Mouse (Mus musculus) layer of hippocampus, adult 8-10 months (tissue): ENCODE measurements around the gene Vrk3. TPM values are rescaled to one million over a fixed set of nuclear protein-coding genes. Genes with fewer than 3 reads are reported as not detected.

Source experiments
- DNase-seq, 2 experiments: peaks; one replicate each; pipeline ENCODE4 v3.0.0; 2022; ENCODE audit warnings: low spot score in 2 of 2
- total RNA-seq, 4 experiments: library from RNA; stranded (reverse); gene quantifications; 2 replicates each; pipeline ENCODE4 v1.2.4; 2022

Gene Vrk3
- total RNA-seq, 4 experiments from 2014 or later: 27.7 to 34.6 (median 33.7) TPM

DNA sequence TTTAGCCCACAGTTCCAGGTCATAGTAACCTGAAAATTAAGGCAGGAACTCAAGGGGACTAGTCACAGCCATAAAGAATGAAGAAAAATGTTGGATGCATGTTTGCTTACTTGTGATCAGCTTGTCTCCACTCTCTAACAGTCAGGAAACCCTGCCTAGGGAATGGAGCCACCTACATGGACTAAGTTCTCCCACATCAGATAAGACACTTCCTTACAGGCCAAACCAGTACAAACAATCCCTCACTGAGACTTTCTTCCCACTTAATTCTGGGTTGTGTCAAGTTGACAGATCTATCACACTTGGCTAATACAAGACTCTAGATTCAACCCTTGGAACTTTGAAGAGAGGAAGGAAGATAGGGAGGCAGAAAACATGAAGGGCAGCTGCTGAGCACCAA, 12.2 kb downstream of the Vrk3 start:
- no peak for DNase-seq

- no peak for DNase-seq
These were observed 19.9 kb downstream of the Vrk3 start for GRCm38 (mm10) chr7:44768129-44768528.

DNA sequence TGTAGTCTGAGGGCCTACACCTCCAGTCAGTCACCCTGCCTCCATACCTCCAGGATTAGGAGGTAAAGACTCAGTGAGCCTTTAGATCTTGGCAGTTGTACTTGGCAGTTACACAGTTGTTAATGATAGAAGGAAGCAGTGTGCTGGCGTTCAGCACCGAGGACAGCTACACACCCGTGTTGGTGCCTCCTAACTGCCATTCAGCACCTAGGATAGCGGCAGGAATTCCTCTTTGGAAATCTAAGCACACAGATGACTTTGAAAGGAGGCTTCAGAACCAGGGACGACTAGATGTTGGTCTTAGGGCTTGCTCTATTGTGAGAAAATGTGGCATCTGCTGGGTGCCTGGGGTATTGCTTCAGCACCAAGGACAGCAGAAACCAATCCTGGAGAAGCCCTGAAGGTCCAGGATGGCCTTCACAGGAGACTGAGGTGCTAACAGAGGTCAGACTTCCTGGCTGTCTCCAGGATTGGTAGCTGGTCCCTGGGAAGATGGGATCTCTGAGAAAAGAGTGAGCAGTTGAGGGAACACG, 21.9 kb downstream of the Vrk3 start:
- DNase-seq: no peak

DNA sequence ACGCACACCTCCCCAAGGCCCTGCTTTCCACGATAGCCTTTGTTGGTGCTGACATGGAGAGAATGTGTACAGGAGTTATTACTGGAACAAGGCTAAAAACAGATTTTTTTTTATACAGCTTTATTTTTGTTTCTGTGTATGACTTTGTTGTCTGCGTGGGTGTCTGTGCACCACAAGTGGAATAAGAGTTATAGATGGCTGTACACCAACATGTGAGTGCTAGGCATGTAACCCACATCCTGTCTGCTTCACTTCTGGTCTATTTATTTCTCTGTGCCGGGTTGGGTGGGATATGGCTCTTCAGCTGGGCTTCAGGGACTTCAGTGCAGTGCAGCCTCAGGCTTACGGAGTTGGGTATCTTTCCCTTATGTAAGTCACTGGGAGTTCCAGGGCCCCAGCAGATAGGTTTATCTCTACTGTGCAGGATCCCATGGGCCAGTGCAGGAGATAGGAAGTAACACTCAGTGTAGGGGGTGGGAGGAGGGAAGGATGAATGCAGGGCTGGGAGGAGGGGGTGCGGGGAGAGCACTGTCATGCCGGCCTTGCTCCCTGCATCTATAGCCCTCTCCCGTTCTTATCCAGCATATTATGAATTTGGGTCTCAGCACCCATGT, 24.5 kb downstream of the Vrk3 start:
- DNase-seq: no peak

- no peak for DNase-seq
These were observed 28.8 kb downstream of the Vrk3 start for GRCm38 (mm10) chr7:44776849-44777498.

DNA sequence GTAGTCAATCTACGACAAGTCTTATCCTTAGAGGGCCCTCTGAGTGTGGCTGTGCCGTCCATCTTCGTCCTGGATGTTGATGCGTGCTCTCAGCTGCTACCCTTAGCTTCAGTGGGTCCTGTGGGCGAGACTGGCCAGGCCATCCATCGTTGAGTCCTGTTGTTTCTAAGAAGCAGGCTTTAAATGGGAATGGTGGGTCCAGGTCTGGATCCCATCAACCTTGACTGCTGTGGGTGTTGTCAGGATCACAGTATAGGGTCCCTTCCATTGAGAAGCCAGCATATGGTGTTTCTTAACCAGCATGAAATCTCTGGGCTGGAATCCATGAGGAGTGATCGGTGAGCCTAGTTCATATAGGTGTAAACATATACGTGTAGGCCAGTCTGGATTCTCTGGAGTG, 31.9 kb downstream of the Vrk3 start:
- DNase-seq: no peak

GRCm38 (mm10) chr7:44789531-44789930, 41.3 kb downstream of the Vrk3 start:
- no peak for DNase-seq

DNA sequence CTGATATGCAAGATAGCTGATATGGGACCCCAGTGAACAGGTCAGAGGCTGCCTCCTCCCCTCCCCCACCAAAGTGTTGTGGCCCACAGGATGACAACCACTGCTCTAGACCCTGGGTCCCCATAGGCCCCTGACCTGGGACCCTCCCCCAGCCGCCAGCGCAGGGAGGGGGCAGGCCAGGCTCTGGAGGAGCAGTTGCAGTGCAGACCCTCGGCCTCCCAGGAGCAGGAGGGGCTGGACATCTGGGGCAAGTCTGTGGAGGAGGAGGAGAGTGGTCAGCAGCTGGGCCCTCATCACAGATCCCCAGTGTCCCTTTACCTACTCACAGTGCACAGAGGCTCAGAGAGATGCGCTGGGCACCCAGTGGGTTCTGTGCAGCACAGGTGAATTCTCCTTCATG, 41.9 kb downstream of the Vrk3 start:
- DNase-seq: no peak

DNA sequence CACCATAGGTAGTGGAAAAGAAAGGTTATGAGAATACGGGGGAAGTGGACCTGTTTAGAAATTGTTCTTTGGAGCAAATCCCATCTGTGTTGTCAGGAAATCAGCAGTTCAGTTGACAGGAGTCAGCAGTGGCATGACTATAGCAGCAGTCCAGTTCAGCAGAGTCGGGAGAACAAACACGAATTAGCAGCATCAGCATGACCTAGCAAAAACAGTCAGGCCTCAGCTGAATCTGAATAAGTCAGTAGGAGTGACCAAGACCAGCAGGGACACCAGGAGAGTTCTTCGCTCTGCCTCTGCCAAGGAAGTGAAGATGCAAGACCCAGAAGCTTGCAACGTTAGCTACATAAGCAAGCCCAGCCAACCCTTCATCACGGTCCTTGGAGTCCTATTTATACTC, 44.6 kb downstream of the Vrk3 start:
- no peak for DNase-seq

GRCm38 (mm10) chr7:44808927-44809326, 60.7 kb downstream of the Vrk3 start:
- peak in 1 of 2 experiments; percentile 0 for DNase-seq

DNA sequence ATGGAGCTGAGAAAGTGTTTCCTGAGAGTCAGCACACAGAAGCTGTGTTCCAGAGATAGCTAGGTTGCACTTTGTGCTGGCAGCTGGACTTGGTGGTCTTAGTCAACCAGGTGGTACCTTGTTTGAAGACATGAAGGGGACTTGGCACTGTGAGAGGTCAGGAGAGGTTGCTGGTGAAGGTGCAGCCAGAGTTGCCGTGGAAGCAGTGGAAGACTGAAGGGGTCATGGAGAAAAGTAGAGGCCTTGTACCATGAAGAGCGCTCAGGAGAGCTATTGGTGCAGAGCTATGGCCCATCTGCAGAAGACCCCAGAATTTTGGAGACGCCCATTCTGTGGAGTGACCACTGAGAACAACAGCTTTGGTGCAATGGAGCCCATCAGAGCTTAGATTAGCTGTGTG, 61.3 kb downstream of the Vrk3 start:
- DNase-seq: peak in 1 of 2 experiments; percentile 1

DNA sequence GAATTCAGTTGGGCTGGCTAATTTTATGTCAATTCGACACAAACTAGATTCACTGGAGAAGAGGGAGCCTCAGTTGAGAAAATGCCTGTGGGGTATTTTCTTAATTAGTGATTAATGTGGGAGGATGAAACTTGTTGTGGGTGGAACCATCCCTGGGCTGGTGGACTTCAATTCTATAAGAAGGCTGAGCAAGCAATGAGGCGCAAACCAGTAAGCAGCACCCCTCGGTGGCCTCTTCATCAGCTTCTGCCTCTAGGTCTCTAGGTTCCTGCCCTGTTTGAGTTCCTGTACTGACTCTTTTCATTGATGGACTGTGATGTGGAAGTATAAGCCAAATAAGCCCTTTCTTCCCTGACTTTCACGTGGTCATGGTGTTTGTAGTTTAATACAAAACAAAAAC, 62.2 kb downstream of the Vrk3 start:
- no peak for DNase-seq

DNA sequence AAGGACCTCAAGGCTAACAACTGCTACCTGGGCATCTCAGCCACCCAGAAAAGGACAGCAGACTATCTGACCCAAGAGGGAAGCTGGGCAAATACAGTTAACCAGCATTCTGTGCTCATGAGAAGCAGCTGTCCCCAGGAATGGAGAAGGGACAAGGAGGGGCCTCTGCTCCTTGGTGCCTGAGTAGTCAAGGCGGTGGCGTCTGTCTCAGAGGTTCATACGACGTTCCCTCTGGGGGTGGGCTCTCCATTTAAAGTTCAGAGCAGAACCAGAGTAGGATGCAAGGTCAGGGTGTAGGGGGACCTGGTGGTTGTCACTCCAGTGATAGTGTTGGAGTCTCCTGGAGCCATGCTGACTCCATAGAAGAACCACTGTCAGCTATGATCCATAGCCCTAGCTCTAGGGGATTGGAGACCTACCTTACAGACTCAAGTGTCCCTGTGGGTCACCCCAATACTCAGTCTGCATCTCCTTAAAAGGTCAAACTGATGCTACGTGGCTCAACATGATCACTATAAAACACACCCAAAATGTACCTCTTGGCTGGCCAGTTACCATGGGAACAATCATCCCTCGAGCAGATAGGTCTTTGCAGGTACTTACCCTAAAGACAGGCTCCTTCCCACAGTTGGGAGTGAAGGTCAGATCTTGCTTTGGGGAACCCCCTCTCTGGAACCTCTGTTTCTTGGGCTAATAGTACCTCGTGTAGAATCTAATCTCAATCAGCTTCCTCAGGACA, 62.8 kb downstream of the Vrk3 start:
- DNase-seq: peak in 1 of 2 experiments; percentile 1

- peak in 1 of 2 experiments; percentile 2 for DNase-seq
These were observed 64.6 kb downstream of the Vrk3 start for GRCm38 (mm10) chr7:44812651-44813325.

DNA sequence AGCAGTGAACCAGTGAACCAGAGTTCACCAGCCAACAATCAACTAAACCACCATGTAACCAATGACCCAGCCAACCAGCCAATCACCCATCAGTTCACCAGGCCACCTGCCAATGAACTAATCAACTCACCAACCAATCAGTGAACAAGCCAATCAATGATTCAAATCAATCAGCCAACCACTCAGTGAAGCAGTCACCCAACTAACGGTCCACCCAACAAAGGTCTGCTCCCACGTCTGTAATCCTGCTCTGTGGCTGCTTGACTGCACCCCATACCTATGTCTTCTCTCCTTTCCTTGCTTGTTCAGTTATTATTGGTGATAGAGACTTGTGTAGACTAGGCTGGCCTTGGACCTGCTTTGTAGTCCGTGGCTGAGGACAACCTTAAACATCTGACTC, 65.8 kb downstream of the Vrk3 start:
- no peak for DNase-seq

DNA sequence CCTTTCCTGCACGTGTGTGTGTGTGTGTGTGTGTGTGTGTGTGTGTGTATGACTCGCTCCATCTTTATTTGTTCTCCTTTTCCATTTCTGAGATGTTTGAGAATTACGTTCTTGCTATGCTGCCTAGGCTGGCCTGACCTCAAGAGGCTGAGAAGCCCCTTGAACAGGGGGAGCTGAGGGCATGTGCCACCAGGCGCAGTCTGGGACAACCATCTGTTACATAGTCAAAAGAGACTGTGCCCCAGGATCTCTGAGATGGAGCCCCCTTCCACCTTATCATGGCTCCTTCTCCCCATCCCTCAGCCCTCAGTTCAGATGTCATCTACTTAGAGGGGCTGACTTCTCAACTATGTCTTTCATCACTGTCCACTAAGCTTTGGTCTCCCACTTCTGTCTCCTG, 66.2 kb downstream of the Vrk3 start:
- DNase-seq: no peak

DNA sequence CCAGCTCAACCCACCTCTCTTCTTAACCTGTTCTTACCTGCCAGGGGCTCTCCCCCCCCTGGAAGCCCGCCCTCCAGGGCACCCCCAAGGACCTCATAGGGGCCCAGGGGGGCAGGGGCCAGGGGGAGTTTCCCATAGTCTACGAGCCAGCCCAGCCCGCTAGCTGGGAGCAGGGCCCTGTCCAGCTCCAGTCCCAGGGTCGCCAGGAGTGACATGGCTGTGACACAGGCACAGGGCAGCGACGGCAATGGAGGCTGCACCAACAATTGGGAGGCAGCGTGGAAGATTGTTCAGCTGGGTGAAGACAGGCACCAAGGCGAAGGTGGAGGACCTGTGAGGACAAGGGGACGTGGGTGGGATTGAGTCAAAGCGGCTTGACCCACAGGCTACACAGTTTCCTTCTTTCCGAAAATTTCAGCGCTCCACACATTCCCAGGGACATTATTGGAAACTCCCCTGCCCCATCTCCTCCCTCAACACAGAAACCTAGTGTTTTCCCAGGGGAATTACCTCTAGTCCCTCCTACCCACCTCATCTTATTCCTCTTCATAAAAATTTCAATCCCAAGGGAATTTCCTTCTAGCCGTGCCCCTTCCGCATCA, 66.8 kb downstream of the Vrk3 start:
- DNase-seq: no peak

GRCm38 (mm10) chr7:44815721-44816469, 67.7 kb downstream of the Vrk3 start, which contains the start of the genes Nup62 and Il4i1:
Nup62 (plus strand) TSS chr7:44816088.
Il4i1 (plus strand) TSS chr7:44816387.
- peak; percentile 97 to 99 for DNase-seq

DNA sequence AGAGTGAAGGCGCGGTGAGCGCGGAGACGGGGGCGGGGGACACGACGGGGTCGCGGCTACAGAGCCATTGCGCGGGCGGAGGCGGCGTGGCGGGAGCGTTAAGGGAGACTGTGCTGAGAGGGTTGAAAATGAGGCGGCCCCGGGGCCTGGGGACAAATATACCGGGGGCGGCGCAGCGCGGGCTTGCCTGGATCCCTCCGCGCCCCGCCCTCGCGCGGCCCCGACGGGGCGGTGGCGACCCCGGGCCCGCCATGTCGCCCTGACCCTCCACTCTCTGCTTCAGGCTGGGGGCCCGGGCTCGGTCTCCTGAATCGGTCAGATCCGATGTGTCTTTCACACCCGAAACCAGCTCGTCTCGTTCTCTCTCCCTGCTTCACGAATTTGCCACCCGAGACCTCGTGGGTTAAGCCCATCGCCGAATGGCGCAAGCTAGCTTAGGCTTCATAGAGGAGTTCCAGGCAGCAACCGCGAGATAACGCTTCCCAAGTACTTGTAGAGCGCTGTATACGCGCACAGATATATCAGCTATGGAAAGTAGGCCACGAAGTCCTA, 68.3 kb downstream of the Vrk3 start, which contains the start of gene Atf5:
Gene Atf5, minus strand, starts transcription at position 189 of the 552 bp plus-strand sequence.
- DNase-seq: no peak

GRCm38 (mm10) chr7:44817441-44817840, 69.2 kb downstream of the Vrk3 start:
- peak in 1 of 2 experiments; percentile 1 for DNase-seq
